Mouse (Mus musculus) telencephalon, adult 2 months (tissue): ENCODE measurements around the gene 4930453N24Rik.

Experiments
- DNase-seq: peaks from one replicate; pipeline ENCODE4 v3.0.0-alpha.2; 2011; ENCODE audit warnings: low read depth, low spot score

4930453N24Rik gene

DNA sequence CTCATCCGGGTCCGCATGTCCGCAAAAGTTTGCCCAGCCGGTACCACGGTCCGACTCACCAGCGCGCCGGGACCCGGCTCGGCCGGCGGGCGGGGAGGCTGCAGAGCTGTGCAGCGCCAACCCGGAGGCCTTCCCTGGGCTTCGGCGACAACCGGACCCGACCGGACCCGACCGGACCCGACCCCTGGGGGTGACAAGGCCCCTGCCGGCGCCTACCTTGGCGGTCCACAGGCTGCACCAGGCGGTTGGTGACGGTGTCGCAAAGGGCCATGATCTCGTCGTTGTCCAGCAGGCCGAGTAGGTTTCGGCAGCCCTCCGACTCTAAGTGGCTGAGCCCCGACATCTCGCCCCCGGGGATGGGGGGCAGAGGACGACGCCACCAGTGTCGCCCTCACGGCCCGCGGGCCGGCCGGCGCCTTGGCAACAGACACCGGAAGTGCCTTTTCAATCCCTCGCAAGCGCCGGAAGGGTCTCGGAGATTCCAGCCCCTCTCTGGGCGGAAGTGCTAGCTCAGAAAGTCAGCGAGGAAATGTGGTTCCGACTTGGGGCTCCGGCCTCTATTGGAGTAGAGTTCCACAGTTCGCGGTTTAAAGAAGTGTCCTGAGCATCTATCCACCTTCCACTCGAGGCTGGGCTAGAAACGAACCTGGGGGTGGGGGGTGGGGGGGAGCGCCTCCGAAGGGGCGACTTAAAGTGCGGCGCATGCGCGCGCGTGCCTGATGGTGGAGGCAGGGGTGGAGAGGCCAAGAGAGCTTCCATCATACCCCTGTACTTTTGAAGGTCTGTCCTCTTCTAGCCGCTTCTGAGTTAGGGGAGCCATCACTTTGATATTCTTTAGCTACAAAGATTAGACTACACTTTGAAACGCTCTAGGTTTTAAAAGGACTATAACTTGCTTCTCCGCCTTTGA lies at the start of gene 4930453N24Rik:
Gene 4930453N24Rik (minus strand): TSS at position 641 of the 910 bp plus-strand sequence.
- peak; percentile 86 for DNase-seq

DNA sequence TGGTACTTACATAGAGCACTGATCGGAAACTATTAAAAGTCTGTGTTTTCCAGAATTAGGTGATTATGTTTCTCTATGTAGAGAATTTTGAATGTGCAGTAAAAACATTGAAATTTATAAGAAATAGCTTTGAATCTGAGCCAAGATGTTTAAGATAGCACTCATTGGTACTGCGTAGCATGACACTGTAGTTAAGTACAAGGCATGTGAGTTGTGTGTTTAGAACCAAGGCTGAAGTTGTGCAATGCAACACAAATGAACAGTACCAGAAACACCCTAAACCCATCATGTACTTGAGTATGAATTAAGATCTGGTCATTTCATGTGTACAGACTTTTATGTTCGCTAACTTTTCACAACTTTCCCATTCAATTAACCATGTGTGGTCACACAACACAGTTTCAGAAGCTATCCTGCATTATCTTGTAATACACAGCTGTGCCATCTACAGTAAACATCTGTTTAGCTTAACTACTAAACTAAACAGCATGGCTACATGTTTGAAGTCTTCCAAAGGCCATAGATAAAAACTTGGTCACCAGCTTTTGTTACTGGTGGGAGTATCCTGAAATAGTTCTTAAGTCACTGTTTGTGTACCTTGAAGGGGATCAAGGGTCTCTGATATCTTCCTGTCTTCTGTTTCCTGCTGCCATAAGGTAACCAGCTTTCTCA lies 46.3 kb upstream of the 4930453N24Rik start:
- DNase-seq, result no peak

DNA sequence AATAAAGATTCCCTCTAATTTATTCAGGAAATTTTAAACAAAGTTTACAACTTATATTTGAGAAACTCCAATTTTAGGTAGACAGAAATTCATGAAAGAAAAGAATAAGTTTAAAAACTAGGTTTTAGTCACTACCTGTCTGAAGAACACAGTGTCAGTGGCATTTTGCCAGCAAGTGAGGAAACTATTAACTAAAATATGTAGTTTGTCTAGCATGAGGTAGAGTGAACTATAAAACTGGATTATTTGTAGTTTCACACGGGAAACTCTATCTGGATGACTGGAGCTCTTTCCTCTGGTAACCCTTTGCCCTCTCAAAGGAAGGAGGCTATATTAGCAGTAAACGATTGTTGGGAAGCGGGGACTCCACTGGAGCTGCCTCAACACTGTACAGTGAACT lies 32.1 kb upstream of the 4930453N24Rik start:
- no peak for DNase-seq

DNA sequence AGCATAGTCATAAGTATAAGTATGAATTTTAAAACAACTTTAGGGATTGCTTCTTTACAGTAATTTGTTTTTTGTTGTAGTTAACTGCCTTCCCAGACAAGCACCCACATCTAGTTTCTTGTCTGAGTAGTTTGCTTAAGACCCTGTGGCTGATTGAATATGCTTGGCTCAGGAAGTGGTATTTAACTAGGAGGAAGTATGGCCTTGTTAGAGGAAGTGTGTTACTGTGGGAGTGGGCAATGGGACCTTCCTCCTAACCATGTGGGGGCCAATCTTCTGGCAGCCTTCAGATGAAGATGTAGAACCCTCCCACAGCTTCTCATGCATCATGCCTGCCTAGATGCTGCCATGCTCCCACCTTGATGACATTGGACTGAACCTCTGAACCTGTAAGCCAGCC lies 30.7 kb upstream of the 4930453N24Rik start:
- DNase-seq, result no peak

DNA sequence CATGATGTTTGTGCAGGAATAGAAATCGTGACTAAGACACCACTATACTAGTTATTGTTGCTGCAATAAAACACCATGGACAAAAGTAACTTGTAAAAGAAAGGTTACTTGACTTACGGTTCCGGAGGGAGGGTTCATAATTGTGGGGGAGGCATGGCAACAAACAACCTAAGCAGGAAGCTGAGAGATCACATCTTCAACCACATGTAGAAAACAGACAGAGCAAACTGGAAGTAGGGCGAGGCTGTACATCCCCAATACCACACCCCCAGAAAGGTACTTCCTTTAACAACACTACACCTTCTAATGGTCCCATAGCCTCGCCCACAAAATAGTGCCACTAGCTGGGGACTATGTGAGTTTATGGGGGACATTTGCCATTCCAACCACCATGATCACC lies 29.4 kb upstream of the 4930453N24Rik start:
- no peak for DNase-seq

DNA sequence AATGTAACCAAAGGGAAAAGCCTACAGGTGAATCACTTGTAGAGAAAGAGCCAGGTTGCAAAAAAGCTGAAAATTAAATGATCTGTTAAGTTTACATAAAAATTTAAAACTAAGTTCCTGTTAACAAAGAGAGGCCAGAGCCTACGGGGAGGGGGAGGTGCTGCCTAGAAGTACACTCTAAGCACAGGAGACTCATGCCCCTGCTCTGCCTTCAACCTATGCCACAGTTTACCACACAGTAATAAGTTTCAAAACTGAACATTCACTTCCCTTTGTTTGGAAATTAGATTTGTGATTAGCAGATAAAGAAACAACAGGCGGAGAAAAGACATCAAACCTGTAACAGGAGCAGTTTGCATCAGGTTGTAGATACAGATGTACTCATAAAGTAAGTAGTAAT lies 23.8 kb upstream of the 4930453N24Rik start:
- DNase-seq, result no peak

DNA sequence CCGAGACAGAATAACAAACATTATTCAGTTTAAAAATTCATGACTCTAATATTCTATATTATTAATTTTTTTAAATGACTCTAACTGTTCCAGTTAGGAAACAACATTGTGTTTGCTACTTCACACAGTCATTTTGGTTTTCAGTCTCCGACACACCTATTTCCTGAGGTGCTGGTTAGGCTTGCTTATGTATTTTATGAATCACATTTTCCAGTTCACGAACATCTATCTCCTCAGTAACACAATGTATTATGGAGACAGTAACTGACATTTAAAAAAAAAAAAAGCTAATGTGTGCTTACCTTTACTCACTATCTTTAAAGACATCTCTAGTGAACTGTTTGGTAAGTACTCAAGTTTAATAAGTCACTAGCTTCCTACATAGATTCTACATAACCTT lies 18.7 kb upstream of the 4930453N24Rik start:
- DNase-seq, result no peak

DNA sequence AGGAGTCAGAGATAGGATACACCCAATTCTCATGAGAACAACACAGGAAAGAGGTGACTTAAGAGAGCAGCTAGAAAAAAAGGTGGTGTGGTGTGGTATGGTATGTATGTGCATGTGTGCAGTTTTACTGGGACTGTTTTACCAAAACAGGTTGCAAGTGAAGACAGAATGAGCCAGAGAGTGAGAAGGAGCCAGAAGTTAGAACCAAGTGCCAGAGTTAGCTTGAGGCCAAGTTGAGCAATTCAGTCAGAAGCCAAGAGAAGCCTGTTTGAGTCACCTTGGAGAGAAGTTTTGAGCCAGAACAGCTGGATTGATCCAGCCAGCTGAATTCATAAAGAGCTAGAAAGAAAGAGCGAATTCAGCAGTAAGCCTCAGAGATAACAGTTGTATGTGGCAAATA lies 4.6 kb upstream of the 4930453N24Rik start:
- DNase-seq, result no peak

DNA sequence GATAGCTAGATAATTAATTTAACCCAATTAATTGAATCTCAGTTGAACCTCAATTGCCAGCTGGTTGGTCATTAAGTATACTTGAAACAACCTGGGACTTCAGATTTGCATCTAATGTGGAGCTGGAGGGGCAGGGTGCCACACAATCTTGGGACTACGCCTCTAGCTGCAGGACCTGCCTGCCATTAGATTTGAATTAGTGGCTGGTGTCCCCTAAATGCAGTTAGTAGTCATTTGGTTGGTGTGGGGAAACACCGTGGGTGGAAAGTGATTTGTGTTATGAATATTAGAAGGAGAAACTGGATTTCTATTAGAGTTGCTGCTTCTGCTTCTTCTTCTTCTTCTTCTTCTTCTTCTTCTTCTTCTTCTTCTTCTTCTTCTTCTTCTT lies 464 bp upstream of the 4930453N24Rik start:
- no peak for DNase-seq

DNA sequence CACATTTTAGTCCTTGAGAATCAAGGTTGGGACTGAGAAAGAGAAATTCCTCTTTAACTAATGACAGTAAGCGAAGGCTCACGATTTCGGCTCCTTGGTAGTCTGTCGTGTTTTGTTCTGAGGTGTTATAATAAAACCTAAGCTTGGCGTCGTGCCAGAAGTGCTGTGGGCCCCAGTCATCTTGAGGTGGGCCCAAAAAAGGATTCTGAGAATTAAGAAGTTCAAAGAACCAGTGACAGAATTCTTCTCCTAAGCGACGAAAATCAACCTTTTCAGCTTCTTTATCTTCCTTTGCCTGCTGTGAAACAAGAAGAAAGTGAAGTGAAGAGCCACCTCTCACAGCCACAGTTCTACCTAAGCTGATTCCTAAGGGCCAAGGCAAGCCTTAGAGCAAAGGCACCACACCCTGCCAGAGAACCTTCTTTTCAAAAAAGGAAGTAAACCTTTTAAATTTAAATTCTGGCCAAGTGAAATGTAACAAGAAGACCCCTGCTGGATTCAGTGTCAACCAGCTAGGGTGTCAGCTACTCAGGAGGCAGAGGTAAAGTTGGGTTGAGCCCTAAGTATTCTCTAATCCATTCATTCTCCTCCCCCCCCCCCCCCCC lies 4.2 kb downstream of the 4930453N24Rik start:
- DNase-seq, result no peak

DNA sequence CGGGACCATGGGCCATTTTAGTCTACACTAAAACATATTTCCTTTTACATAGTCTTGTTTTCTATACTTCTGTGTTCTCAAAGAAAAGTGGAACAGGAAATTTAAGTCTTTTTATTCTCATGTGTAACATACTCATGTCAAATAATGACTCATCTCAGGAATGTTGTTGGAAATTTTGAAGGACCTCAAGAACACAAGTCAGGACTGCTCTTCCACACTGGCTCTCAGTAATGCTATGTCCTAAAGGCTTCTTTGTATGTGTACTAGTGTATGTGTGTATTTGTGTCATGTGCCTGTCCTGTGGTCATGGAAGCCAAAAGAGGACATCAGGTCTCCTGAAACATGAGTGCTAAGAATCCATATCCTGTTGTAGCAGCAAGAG lies 11.7 kb downstream of the 4930453N24Rik start:
- no peak for DNase-seq

DNA sequence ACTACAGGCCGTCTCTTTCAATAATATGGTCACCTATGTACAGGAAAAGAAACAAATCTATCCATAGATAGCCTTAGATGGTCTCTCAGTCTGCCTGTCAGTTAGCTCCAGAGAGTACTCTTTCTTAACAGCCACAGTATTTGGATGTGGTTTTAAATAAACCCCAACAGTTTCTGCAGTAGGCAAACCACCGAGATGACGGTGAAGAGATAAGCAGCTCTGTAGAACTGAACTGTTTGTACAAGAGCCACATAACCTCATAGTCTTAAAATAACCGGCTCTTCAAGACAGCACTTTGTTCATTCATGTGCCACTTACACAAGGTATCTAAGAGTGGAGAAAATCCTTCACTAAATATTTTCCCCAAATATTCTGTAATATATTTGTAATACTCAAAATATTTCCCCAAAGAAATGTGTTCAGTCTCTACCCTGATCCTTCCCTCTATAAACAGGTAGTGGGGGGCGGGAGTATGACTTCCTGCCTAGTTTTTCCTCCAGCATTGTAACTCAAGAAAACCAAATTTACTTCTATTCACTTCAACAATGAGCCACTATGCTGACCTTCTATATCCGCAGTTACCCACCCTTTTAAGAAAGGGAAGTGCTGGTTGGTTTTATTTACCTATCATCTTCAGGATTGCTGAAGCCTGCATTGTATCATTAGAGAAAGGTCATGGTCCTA lies 12.3 kb downstream of the 4930453N24Rik start:
- no peak for DNase-seq

DNA sequence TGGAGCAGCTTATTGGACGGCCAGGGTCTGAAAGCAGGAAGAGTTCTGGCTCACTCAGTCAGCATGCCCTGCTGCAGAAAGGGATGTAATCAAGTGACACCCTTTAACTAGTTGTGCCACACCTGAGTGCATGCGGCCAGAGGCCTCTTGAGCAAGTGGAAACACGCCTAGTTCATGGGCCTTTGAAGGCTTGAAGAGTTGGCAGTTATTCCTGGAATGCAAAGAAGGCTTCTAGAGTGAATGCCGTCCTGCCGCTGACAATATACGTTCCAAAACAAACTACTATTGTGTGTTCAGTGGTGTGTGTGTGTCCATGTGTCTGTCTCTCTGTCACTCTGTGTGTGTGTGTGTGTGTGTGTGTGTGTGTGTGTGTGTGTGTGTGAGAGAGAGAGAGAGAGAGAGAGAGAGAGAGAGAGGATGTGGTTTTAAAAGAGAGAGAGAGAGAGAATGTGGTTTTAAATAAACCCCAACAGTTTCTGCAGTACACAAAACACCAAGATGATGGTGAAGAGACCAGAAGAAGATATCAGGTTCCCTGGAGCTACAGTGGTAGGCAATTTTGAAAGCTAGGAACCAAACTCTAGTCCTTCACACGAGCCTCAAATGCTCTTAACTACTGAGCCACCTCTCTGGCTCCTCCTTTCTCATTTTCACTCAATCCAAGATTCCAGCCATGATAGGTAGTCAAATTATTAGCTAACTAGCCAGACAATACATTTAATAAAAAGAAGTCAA lies 13.1 kb downstream of the 4930453N24Rik start:
- no peak for DNase-seq

DNA sequence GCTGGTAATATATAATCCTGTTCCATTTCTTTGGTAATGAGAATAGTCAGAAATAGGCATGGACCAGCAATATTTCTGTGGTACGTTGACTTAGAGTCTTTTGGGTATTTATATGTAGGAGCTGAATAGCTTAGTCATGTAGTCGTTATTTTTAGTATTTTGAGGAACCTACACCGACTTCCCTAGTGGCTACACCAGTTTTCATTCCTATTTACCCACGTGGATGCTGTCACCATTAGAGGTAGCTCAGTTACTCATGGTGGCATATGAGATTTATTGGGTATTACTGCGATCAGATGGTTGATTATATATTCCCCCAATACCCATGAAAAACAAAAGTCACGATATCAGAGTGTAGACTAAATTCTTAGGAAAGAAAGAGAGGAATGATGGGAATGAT lies 14.6 kb downstream of the 4930453N24Rik start:
- no peak for DNase-seq

DNA sequence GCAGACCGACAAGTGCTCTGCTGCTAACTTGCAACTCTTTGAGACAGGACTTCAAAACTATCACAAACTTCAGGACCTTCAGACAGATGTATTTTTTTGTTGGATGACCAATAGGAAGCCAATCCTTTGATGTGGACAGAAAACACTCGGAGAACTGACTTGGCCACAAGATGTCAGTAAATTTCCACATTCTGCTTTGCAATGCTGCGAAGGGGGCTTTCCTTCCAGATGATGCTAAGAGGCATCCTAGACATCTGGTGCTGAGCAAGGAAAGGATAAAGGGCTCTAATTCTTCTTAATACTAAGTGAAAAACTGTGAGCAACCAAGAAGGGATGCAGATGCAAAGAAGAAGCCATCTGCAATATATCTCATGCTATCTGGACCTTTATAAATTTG lies 16.2 kb downstream of the 4930453N24Rik start:
- no peak for DNase-seq

DNA sequence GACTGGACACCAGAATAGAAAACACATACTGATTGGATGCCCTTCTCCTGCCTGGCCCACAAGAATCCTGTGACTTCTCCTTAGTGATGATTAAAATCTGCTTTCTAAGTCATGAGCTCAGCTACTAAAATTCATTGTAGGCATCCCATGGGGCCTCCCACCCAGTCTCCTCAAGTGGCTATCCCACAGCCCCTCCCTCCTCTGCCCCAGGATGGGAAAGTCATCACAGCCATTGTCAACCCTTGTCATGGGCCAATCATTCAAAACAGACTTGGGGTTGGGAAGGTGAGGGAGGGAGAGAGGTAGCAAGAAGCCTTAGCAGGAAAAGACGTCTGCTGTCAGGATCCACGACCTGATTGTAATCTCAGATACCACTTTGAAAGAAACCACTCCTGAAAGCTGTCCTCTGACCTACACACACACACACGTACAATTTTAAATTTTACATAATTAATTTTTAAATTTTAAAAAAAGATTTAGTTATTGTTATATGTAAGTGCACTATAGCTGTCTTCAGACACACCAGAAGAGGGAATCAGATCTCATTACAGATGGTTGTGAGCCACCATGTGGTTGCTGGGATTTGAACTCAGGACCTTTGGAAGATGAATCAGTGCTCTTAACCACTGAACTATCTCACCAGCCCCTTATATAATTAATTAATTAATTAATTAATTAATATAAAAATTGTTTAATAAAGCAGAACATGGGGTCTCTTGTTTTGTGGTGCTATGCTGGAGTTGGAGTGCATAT lies 16.8 kb downstream of the 4930453N24Rik start:
- no peak for DNase-seq

DNA sequence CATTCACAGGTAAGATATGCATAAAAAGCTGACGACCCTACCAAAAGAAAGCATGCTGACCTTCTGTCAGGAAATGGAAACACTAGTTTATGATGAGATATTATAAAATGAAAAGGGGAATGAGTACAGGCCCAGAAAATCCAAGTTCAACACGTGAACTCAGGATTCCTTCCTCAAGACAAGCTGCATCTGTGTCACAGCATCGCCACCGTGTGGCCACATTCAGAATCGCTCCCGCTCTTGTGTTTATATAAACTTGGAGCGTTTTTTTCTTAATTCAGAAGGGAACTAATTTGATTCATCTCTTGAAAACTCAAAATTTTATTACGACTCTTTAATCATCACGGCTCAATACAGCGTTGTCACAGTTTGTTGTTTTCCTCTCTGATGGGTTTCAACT lies 22.7 kb downstream of the 4930453N24Rik start:
- peak; percentile 34 for DNase-seq

DNA sequence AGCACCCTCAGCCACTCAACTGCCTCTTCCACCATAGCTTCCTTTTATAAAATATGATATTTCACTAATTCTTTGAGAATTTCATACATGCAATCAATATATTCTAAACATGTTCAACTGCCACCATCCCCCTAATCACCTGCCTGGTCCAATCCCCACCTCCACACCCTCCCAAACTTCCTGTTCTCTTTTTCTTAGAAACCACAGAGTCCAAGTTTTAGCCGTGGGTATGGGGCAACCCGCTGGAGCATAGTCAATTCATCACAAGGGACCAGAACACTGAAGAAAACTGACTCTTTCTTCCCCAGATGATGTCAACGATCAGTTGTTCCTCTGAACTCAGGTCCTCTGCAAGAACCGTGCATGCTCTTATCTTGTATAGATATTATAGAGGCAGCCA lies 25.9 kb downstream of the 4930453N24Rik start:
- DNase-seq, result no peak

DNA sequence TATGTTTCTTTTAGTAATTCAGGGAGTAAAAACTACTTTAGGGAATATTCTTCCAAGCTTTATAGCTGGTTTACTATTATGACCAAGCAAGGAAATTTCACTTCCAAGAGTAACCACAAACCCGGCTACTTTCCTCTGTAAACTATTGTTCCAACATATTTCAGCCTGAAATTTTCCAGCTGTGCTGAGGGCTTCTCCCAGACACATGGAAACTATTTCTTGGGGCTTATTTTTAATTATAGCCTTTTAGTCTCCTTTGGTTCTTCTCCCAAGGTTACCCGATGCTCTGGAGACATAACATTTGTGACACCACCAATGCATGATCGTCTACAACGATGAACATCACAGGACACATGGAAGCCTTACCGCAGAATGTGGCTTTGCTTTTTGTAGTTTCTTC lies 33.7 kb downstream of the 4930453N24Rik start:
- no peak for DNase-seq

DNA sequence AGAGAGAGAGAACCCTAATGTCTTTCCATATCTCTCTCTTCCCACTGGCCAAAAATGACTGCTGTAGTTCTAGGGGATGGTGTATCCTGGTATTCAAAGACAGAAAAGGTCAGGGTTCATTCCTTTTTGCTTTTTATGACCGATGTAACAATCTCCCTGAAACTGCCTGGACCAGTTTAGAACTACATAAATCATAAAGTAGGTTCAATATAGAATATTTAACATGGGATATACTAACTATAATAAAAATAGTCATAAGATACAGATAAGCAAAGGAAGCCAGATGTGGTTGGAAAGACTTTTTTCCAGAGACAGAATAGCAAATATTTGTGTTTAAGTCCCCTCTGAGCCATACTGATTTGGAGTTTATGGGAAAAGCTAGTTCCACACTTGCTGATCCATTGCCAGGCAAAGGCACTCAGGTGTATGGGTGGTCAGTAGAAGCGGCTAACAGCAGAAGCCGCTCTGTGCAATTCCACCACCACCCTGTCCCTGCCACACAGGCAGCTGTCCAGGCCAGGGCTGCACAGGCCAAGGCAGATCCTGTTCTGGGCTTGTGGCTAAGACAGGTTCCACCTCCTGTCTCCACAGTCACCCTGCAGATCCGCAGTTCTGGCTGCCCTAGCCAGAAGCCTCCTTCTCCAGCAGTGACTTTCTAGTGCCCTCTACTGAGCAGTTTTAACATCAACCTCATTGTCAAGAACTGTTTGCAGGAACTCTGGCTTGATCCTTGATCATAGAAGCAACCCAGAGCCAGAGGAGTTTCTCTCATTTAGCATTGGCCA lies 47.5 kb downstream of the 4930453N24Rik start:
- peak; percentile 49 for DNase-seq
